Mouse (Mus musculus): Measurements from ENCODE around the gene Vps9d1. TPM values are rescaled to one million over a fixed set of nuclear protein-coding genes. Genes with fewer than 3 reads are reported as not detected.
"Not testable (repeated sequence)": the region's sequence is repeated elsewhere in the genome, so short reads cannot be mapped to it uniquely, and the experiment has no call there.

Vps9d1 gene
- polyA plus RNA-seq, 1 experiment from 2014 or later: 31.4 TPM

DNA sequence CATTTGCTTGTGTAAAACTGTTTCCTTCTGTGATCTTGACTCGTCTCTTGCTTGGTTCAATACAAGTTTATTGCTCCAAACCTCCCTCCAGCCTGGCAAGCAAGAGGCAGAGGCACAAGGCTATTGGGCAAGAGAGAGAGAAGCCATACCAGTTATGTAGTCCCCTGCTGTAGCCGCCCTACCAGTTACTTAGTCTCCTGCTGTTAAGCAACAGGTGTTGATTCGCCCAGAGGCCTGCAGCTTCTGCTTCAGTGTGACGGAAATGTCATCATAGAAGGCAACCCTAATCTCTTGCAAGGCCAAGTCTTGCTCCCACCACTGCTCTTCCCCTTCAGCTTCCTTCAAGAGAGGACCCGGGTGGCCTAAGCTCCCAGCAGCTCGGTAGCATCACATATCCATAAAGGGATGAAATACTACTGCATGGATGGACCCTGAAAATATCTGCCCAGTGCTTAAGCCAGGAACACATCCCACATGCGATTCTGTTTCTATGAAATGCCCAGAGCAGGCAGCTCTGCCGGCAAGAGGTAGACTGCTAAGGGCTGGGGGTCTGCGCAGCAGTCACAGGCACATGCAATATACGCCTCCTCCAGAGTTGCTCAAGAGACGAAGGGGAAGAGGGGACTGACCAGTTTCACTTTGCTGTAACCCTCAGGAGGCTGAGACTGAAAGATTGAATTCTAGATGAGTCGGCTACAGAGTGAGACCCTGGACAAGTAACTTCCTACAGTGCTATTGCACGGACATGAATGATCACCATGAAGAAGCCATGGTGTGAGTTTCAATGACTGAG is 26.4 kb upstream of the Vps9d1 start:
- 80% methylated on average over 13 of the region's 13 CpGs for WGBS
- no peaks in the 10 kb centered on the region for H3K9me3 ChIP-seq (replicated peaks)
- no peaks in the 10 kb centered on the region for H3K4me1 ChIP-seq
- no peak overlapping the region for H3K4me2 ChIP-seq (replicated peaks)
- H3K27ac ChIP-seq (replicated peaks): no peak overlapping the region
- H3K9ac ChIP-seq: no peak overlapping the region
- no peaks in the 10 kb centered on the region for H3K27me3 ChIP-seq
- H3K36me3 ChIP-seq: peaks cover 10% of the 10 kb centered on the region
- ATAC-seq (ENCODE audit: insufficient number of reproducible peaks, low FRiP score, low TSS enrichment, low read depth): no peak
- H3K4me3 ChIP-seq (replicated peaks): no peak overlapping the region

DNA sequence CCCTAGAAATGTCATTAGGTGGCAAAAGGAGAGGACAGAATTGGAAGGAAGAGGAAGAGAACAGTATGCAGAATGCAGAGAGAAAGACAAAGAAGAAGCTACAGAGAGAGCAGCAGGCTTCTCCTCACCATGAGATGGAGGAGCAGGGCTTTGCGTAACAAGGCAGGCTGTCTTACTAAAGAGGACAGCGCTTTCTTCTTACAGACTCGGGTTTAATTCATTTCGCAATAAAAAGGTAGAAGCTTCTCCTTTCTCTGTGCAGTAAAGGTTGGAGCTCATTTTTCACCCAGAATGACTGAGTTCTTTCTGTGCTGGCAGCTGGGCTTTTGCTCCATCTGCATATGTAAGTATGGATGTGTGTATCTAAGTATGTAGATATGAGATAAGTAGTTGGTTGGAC is 25.7 kb upstream of the Vps9d1 start:
- H3K9me3 ChIP-seq (replicated peaks): no peaks in the 10 kb centered on the region
- peaks cover 10% of the 10 kb centered on the region for H3K36me3 ChIP-seq
- no peaks in the 10 kb centered on the region for H3K4me1 ChIP-seq
- H3K4me2 ChIP-seq (replicated peaks): no peak overlapping the region
- no peak for ATAC-seq (ENCODE audit: insufficient number of reproducible peaks, low FRiP score, low TSS enrichment, low read depth)
- WGBS: 90% methylated on average over 4 of the region's 4 CpGs
- H3K27me3 ChIP-seq: no peaks in the 10 kb centered on the region
- H3K9ac ChIP-seq: no peak overlapping the region
- H3K27ac ChIP-seq (replicated peaks): no peak overlapping the region
- H3K4me3 ChIP-seq (replicated peaks): no peak overlapping the region

- Histone ChIP-seq H3K4me3 (replicated peaks) (no peak overlapping the region), H3K36me3 (peaks cover 10% of the 10 kb centered on the region), H3K9me3 (replicated peaks) (no peaks in the 10 kb centered on the region), H3K4me1 (no peaks in the 10 kb centered on the region), H3K4me2 (replicated peaks) (no peak overlapping the region), H3K27me3 (no peaks in the 10 kb centered on the region), H3K27ac (replicated peaks) (no peak overlapping the region), H3K9ac (no peak overlapping the region)
- ATAC-seq (ENCODE audit: insufficient number of reproducible peaks, low FRiP score, low TSS enrichment, low read depth): no peak
- 77% methylated on average over 7 of the region's 7 CpGs for WGBS
These were observed 24.3 kb upstream of the Vps9d1 start for GRCm38 (mm10) chr8:123278445-123278844.

DNA sequence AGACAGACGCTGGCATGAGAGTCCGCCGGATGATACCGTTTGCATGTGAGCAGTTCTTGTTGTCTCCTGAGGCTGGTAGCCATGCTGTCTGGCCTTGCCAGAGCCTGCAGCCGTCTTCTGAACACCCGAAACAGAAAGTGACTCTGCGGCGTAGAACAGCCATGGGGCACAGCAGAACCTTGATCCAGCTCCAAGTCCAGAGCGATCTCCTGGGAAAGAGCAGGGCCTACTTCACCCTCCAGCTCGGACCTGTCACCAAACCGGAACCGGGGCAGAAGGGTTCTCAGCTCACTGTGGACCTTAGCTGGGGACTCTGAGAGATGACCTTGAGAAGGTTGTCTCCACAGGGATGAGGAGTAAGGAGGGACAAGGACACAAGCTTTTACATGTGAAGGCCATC is 20.9 kb upstream of the Vps9d1 start:
- no peaks in the 10 kb centered on the region for H3K9me3 ChIP-seq (replicated peaks)
- 91% methylated on average over 12 of the region's 12 CpGs for WGBS
- H3K27me3 ChIP-seq: no peaks in the 10 kb centered on the region
- H3K4me1 ChIP-seq: no peaks in the 10 kb centered on the region
- H3K27ac ChIP-seq (replicated peaks): no peak overlapping the region
- H3K4me2 ChIP-seq (replicated peaks): no peak overlapping the region
- no peak overlapping the region for H3K4me3 ChIP-seq (replicated peaks)
- no peak for ATAC-seq (ENCODE audit: insufficient number of reproducible peaks, low FRiP score, low TSS enrichment, low read depth)
- H3K36me3 ChIP-seq: peaks cover 3% of the 10 kb centered on the region
- no peak overlapping the region for H3K9ac ChIP-seq

- Histone ChIP-seq H3K36me3 (peaks cover 10% of the 10 kb centered on the region), H3K27ac (replicated peaks) (no peak overlapping the region), H3K4me3 (replicated peaks) (no peak overlapping the region), H3K4me1 (no peaks in the 10 kb centered on the region), H3K4me2 (replicated peaks) (no peak overlapping the region), H3K9me3 (replicated peaks) (no peaks in the 10 kb centered on the region), H3K27me3 (no peaks in the 10 kb centered on the region), H3K9ac (no peak overlapping the region)
- ATAC-seq (ENCODE audit: insufficient number of reproducible peaks, low FRiP score, low TSS enrichment, low read depth): no peak
- 79% methylated on average over 5 of the region's 5 CpGs for WGBS
These were observed 20.3 kb upstream of the Vps9d1 start for GRCm38 (mm10) chr8:123274447-123274846.

- no peak overlapping the region for H3K4me2 ChIP-seq (replicated peaks)
- H3K27ac ChIP-seq (replicated peaks): no peak overlapping the region
- H3K9ac ChIP-seq: no peak overlapping the region
- no peak for ATAC-seq (ENCODE audit: insufficient number of reproducible peaks, low FRiP score, low TSS enrichment, low read depth)
- H3K9me3 ChIP-seq (replicated peaks): no peaks in the 10 kb centered on the region
- H3K36me3 ChIP-seq: peaks cover 35% of the 10 kb centered on the region
- H3K4me3 ChIP-seq (replicated peaks): no peak overlapping the region
- WGBS: 65% methylated on average over 4 of the region's 4 CpGs
- H3K27me3 ChIP-seq: no peaks in the 10 kb centered on the region
- H3K4me1 ChIP-seq: no peaks in the 10 kb centered on the region
These were observed 17.8 kb upstream of the Vps9d1 start for GRCm38 (mm10) chr8:123271901-123272300.

- ATAC-seq (ENCODE audit: insufficient number of reproducible peaks, low FRiP score, low TSS enrichment, low read depth): no peak
- Histone ChIP-seq H3K9ac (no peak overlapping the region), H3K4me2 (replicated peaks) (no peak overlapping the region), H3K27me3 (no peaks in the 10 kb centered on the region), H3K27ac (replicated peaks) (no peak overlapping the region), H3K36me3 (peaks cover 42% of the 10 kb centered on the region), H3K4me3 (replicated peaks) (no peak overlapping the region), H3K9me3 (replicated peaks) (no peaks in the 10 kb centered on the region), H3K4me1 (no peaks in the 10 kb centered on the region)
- WGBS: 88% methylated on average over 10 of the region's 10 CpGs
These were observed 17.0 kb upstream of the Vps9d1 start for GRCm38 (mm10) chr8:123271147-123271546.

DNA sequence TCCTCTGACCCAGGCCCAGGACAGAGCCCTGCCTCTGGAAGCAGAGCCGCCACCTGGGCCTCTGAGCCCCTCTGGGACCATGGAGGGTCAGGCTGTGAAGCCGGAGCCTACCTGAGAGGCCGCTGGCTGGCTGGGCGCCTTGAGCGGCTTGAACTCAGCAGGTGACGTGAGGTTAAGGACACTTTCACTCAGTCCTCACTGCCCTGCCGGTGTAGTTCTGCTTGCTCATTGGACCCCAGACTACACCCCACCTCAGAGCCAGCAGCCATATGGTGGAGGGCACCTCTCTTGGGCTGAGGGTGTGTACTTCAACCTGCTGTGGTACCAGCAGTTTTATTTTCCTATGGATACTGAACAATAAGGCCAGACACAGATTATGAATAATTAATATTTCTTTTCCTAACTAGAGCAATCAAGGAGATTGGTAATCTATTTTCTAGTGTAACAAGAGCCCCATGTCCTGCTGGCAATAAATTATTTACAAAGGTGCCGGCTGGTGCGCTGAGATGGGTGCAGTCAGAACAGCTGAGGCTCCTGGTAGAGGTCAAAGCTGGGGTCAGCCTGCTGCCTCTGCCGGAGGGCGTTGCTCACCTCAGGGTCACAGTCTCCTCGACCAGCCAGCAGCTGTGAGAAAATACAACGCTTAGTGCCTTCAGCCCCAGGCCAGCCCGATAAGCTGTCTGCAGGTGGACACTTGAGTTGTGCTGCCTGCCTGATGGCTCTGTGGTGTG is 13.9 kb upstream of the Vps9d1 start:
- 75% methylated on average over 14 of the region's 14 CpGs for WGBS
- no peaks in the 10 kb centered on the region for H3K4me1 ChIP-seq
- ATAC-seq (ENCODE audit: insufficient number of reproducible peaks, low FRiP score, low TSS enrichment, low read depth): 0 out of 2 replicates have a peak, but pooled peaks have one; percentile 11
- H3K9me3 ChIP-seq (replicated peaks): no peaks in the 10 kb centered on the region
- H3K36me3 ChIP-seq: peaks cover 71% of the 10 kb centered on the region
- H3K4me3 ChIP-seq (replicated peaks): no peak overlapping the region
- no peaks in the 10 kb centered on the region for H3K27me3 ChIP-seq
- H3K9ac ChIP-seq: no peak overlapping the region
- H3K4me2 ChIP-seq (replicated peaks): no peak overlapping the region
- no peak overlapping the region for H3K27ac ChIP-seq (replicated peaks)

DNA sequence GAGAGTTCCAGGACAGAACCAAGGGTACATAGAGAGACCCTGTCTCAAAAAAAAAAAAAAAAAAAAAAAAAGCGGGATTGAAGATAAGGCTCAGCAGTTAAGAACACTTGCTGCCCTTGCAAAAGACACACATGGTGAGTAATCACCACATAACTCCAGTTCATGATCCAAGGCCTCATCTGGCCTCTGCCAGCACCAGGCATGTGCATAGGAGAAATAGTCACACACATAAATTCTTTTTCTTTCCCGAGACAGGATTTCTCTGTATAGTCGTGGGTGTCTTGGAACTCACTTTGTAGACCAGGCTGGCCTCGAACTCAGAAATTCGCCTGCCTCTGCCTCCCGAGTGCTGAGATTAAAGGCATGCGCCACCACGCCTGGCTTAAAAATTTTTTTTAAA is 3.4 kb upstream of the Vps9d1 start:
- WGBS: 88% methylated on average over 8 of the region's 8 CpGs
- peaks cover 55% of the 10 kb centered on the region for H3K36me3 ChIP-seq

DNA sequence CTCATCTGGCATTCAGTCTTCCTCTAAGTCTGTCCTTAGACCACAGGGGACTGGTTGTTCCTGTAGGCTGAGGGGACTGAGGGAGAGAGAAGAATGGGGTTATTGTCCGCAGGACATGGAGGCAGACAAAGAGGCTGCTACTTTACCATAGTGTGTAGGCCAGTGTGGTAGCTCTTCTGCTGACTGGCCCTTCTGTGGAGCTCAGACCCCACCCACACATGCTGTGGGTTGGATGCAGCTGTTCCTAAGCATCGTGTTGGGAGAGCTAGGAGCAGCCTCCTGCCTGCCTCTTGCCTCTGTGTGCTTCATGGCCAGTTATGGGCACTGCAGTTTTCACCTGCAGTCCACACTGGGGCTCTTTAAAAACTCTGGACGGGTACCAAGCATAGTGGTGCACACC is 3.0 kb upstream of the Vps9d1 start:
- Histone ChIP-seq H3K4me2 (replicated peaks) (no peak overlapping the region), H3K4me1 (peaks cover 35% of the 10 kb centered on the region), H3K27me3 (no peaks in the 10 kb centered on the region), H3K9me3 (replicated peaks) (no peaks in the 10 kb centered on the region), H3K9ac (no peak overlapping the region), H3K4me3 (replicated peaks) (no peak overlapping the region), H3K36me3 (peaks cover 53% of the 10 kb centered on the region), H3K27ac (replicated peaks) (no peak overlapping the region)
- ATAC-seq (ENCODE audit: insufficient number of reproducible peaks, low FRiP score, low TSS enrichment, low read depth): no peak
- WGBS: 54% methylated on average over 3 of the region's 3 CpGs

More for the DNA sequence above, 3.4 kb upstream of the Vps9d1 start:
- H3K4me1 ChIP-seq: peaks cover 32% of the 10 kb centered on the region
- not testable (repeated sequence) for H3K27ac ChIP-seq (replicated peaks); ATAC-seq (ENCODE audit: insufficient number of reproducible peaks, low FRiP score, low TSS enrichment, low read depth); H3K4me3 ChIP-seq (replicated peaks); H3K4me2 ChIP-seq (replicated peaks); H3K9ac ChIP-seq; H3K27me3 ChIP-seq; H3K9me3 ChIP-seq (replicated peaks)

DNA sequence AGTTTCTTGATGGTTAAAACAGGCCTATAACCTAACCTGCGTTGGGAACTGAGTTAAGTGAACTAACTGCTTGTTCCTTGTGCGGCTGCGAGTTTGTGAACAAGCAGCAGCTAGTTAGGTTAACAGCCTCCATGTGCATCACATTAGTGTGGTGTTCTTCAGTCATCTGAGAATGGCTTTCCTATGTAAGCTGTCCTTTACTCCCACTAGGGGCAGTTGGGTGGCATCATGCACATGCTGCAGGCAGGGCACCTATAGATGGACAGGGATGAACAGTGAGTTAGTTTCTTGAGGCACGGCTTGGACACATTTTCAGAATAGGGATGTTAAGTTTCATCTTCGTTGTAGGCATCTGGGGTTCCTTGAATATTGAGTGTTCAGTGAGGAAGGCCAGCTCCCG is 1.0 kb upstream of the Vps9d1 start:
- H3K36me3 ChIP-seq: peaks cover 52% of the 10 kb centered on the region

More for the DNA sequence above, 1.0 kb upstream of the Vps9d1 start:
- Histone ChIP-seq H3K4me3 (replicated peaks) (peak overlapping the region; percentile 94), H3K4me1 (peaks cover 36% of the 10 kb centered on the region), H3K9me3 (replicated peaks) (no peaks in the 10 kb centered on the region), H3K4me2 (replicated peaks) (peak overlapping the region; percentile 78), H3K27ac (replicated peaks) (no peak overlapping the region), H3K27me3 (no peaks in the 10 kb centered on the region), H3K9ac (peak overlapping the region; percentile 99)
- 51% methylated on average over 6 of the region's 6 CpGs for WGBS
- no peak for ATAC-seq (ENCODE audit: insufficient number of reproducible peaks, low FRiP score, low TSS enrichment, low read depth)
